Mouse (Mus musculus) spleen, adult 12 weeks (tissue): ENCODE results near the gene Serpina1f.
"Not testable (repeated sequence)": the region's sequence is repeated elsewhere in the genome, so short reads cannot be mapped to it uniquely, and the experiment has no call there.

Experiments
- DNase-seq: peaks from one replicate; pipeline ENCODE4 v3.0.0; 2022; ENCODE audit warnings: low spot score

Serpina1f gene

DNA sequence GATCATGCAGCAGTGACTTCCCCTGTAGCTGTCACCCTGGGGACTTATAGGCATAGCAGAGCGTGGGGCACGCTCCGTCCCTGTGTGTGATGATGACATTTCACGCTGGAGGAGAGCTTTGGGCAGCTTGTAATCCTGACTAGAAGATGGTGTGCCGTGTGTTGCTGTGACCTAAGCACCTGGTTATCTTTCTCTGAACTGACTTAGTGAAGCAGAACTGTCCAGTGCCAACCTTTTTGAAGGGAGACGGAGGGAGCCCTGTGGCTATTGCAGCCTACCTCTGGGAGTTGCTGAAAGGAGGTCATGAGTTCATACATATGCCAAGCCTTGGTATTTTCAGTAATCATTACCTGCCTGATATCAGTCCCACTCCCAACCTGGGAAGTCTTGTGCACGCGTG is at the start of gene Serpina1f:
Gene Serpina1f, minus strand, starts transcription at position 101 of the 400 bp plus-strand sequence.
- no peak for DNase-seq

DNA sequence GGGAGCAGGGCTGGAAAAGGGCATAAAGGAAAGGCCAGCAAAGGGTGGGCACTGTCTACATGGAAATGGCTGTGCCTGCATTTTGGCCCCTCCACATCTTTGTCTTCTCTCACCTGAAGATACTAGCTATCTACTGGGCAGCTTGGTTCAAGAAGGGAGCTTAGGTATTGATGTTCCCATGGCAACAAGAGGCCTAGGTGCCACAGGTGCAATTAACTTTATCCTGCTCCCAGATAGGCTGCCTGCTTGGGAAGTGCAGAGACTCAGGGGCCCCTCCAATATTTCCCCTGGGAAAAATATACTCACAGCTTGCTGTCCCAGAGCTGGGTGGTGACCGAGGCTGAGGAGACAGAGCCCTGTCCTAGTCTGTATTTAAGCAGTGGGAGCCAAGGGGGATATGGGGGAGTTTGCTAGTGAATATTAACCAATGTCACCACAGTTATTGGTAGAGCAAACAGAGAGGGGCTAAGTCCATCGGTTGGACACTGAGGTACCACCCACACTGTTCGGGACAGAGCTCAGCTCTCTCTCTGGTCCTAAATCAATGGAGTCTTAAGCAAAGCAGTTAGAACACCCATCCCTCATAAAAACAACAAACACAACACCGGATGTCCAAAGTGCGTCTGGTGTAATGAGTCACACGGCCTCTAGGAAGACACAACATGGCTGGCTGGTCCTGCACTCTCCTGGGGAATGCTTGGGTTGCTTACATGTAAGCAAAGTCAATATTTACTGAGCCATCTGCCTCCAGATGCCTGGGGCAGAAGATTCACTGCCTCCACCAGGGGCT is 42.7 kb upstream of the Serpina1f start:
- DNase-seq = not testable (repeated sequence)

DNA sequence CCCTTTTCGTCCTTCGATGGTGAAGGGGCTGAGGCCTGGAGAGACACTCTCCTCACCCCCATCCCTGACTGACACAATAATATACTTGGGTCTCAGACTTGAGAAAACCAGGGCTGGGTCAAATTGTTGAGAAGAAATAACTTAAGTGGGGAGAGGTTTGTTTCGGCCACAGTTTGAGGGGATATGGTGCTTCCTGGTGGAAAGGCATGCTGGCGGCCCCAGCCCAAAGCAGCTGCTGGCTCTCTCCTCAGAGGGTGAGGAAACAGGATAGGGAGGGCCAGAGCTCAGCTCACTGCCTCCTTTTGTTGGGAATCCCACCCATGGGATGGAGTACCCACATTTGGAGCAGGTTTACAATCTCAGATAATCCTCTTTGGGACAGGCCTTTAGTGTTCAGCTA is 40.2 kb upstream of the Serpina1f start:
- not testable (repeated sequence) for DNase-seq

DNA sequence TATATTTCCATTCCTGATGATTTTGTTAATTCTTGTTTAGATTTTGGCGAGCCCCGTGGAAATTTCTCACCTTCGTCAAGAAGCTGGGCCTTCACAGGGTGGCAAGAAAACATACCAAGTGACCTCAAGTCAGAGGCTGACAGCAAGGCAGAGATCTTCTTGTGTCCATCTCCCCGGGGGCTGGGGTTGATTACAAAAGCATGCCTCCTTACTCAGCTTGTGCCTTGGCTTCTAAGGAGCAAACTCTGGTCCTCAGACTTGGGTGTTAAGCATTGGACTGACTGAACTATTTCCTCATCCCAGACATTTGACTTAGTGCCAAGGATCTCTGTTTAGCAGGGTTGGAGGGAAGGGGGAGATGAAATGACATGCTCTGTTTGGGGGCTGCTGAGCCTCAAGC is 39.8 kb upstream of the Serpina1f start:
- DNase-seq = not testable (repeated sequence)

DNA sequence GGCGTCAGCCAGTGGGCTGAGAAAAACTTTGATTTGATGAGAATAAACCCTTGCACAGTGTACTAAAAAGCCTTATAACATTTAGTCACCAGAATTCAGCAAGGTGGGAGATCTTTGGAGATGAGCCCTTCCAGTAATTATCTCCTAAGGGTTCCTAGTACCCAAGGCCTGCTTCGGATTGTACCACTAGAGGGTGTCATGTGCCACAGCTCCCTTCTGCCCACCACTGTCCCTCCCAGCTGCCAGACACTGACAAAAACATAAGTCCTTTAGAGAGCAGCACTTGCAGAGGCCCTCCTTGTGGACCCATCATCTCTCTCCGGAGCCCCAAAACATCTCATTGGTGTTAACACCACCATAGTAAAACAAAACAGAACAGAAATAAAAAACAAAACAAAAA is 16.2 kb upstream of the Serpina1f start:
- no peak for DNase-seq

DNA sequence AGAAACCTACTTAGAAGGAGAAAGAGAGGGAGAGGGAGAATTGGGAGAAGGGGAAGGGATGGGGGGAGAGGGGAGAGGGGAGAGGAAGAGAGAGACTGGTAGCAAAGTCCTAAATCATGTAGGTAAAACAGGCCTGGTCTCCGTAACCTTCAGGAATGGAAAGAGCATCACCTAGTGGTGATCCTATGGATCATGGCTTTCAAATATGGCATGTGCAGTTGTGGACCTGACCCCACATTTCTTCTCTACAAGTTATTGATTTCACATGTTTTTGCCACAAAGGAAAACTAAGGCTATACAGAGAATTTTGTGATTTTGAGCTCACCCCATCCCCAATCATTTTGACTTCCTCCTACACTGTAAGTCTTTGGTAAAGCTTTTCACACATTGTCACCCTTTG is 15.1 kb upstream of the Serpina1f start:
- no peak for DNase-seq

DNA sequence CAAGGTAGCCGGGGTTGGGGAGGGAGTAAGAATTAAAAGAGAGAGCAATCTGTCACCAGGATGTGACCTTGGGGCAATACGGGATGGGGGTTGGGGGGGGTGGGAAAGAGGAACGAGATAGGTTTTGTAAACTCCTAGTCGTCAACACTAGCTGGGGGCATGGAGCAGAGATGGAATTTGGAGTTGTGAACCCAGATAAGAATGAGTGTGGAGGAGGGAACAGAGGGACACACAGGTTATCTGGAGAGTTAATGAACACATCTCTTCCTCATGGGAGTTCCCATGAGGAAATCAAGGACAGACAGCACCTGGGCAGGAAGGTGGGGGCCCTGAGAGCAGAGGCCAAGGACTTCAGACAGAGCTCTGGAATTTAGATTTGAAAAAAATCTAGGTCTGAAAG is 10.8 kb upstream of the Serpina1f start:
- no peak for DNase-seq

DNA sequence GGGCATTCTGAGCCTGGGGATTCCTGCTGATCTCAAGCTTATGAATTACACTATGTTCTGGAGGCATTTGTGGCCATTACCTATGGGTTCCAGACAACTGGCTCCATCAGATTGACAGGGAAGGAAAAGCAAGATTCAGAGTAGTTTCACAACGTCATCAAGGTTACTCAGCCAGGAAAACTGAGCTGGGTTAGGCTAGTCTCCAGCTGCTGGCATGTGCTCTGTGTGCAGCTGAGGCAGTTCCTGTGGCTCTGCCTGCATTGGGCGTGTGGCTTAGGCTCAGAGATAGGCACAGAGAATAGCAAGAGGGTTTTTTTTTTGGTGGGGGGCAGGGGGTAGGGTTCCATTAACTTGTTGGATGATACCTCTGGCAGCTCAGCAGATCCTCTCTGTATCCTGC is 10.2 kb upstream of the Serpina1f start:
- DNase-seq = no peak

DNA sequence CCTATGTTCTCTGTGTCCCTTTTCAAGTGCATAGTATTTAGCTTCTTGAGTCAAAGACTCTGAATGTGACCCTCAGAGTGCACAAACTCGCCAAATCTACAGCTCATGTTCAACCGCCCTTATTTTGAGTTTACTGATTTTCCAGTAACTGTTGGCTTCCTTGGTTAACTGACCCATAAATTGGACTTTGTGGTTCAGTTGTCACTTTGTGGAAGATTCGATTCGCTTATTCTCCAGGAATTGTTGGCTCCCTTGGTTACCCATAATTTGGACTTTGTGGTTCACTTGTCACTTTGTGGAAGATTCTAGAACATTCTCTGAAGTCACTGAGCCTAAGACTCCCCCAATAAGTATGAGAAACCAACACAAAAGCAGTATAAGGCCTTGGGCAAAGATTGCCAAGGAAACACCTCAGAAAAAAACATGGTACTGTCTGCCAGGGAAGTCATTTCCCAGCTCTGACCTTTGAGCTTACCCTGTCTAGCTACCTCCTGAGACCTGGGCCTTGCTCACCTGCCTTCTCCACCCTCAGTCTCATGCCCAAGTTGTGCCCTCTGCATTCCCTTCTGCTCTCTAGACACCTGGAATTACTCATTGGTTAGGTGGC is 4.9 kb upstream of the Serpina1f start:
- DNase-seq = no peak

DNA sequence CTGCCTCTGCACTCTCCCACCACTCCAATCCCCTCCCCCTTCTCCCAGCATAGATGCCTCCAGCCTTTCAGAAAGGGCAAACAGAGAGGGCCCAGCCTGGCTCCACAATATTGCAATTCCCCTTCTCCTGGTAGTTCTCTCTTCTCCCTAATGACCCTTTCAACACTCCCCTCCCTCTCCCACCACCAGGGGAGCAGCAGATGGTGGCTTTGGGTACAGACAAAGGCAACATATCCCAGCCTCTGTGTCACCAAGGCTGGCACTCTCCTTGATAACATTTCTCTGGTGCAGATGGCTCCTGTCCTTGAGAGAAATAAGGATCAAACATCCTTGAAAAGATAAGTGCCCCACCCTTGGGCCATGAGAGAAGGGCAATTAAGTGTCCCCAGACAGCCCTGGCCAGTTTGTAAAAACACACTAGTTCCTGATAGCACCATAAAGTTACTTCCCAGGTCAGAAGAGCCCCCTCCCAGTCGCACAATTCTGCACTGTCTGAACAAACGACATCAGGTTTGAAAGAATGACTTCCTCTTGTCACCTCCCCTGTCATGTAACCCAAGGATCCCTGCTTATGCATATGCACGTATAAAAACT is 7.0 kb downstream of the Serpina1f start:
- DNase-seq = no peak

DNA sequence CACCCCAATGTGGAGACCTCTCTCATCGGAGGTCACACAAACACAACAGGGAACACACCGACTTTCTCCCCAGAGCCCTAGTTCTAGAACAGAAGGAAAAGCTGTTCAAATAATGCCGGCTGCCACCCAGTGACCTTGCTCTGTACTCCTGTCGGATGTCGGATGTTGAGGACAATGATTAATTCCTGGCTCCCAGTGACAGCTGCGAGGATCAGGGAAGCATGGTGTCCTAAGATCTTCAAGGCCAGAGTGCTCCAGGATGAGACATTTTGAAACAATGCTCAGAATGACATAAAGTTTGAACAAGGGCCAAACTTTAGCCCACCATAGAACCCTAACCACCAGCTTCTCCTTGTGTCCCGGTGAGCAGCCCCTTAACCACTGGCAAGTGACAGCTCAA is 8.3 kb downstream of the Serpina1f start:
- no peak for DNase-seq

DNA sequence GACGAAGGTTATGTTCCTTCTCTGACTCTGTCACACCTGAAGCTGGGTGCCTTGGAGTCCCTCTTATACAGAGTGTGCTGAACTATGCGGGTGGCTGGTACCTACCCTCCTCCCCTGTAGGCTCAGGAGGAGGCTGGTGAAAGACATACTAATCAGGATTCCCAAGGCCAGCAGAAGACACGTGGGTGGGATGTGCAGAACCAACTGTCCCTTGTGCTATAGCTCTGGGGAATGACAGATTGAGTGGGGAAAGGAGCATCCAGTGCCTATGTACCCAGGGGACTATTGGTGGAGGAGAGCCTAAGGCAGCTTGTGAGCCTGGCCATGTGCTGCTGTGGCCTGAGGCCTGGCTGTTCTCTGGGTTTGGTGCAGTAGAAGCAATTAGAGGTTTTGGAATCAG is 9.3 kb downstream of the Serpina1f start:
- DNase-seq = no peak

DNA sequence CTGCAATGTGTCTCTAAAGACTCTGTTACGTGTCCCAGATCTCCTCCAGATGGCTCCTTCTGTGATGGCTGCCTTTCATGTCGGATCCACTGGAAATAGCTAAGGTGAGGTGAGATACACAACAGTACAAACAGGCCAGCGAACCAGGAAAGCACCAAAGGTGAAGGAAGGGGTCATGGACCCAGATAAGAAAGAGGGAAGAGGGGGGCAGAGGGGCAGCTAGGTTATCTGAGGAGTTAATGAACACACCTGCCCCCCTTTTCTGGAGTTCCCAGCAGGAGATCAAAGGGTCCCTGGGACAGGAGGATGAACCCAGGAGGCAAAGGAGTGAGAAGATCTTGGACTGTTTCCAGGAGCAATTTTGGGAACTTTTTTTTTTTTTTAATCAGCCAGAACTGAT is 9.9 kb downstream of the Serpina1f start:
- no peak for DNase-seq

DNA sequence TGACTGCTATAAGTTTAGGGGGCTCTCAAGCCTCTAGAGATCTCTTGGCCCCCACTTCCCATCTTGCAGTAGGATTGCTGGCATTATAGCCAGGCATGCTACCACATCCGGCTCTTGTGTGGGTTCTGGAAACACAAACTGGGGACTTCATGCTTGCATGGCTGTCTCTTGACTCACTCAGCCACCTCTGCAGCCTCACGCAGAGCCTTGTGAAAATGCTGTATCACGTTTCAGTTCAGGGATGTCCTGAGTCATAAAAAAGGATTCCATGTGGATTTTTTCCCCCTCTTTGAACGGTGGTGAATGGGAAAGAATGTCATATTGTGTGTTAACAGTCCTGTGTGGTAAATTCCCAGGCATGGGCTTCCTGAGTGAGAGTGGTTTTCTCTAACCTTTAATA is 11.6 kb downstream of the Serpina1f start:
- no peak for DNase-seq

DNA sequence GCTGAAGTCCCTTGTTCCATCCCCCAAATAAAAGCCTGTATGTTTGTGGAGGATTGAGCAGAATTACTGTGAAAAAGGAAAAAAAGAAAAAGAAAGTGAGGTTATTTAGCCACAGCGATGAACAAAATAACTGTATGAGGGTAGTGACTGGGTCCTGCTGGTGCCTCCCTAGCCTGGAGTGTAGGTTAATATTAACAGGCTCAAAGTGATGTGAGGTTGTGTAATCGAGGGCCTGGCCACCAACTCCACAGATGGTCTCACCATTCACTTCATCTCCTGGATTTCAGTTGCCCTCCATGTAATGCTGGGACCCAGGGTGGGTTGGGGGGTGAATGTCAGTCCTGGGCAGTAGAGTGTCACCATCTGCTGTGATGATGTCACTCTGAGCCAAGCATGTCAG is 13.6 kb downstream of the Serpina1f start:
- no peak for DNase-seq

DNA sequence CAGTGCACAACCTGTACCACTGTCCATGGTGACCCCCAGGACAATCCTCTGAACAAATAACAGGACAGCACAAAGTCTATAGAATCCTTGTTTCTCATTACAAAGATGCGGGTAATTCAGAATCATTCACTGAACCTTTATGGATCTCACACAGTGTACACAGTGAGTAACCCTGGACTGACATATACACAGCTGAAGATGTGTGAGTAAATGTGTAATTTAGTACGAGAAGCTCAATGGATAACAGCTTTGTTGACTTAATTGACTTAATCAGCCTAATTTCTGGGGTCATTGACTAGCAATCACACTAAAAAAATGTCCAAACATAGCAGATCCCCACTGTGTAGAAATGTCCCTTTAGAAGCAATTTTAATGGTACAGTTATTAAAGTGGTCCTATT is 14.2 kb downstream of the Serpina1f start:
- DNase-seq = no peak

DNA sequence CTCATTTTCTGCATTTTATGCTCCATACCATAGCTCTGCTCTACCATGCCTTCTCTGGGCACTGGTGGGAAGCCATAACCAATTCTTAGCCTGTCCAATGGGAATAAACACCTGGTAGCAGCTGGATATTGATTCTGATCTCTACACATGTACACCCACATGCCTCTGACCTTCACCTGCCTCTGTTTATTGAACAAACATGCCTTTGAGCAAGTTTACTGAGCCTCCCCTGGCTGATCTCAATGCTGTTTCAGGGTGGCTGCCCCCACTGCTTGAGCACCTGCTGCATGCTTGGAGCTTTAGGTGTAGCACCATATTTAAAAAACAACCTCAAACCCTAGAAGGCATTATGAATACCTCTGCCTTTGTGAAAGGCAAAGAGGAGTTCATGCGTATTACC is 15.5 kb downstream of the Serpina1f start:
- DNase-seq = not testable (repeated sequence)

DNA sequence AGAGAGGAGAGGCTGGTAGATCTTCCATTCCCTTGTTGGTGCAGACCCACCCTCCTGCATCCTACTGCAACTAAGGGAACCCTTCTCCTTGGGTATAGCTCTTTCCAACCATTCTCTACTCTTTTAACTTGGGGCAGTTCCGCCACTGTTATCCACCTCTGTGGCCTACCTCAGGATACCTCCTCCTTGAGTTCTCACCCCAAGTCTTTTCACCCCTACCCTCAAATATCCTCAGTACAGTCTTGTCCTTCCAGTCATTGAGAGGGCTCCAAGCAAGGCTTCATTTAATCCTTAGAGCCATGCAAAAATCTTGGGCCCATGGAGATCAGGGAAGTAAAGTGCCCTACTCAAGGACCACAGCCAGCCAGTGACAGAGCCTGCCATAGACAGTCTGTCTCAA is 19.3 kb downstream of the Serpina1f start, which contains the start of gene Serpina16:
Gene Serpina16, minus strand, starts transcription at position 101 of the 400 bp plus-strand sequence.
- DNase-seq = no peak

DNA sequence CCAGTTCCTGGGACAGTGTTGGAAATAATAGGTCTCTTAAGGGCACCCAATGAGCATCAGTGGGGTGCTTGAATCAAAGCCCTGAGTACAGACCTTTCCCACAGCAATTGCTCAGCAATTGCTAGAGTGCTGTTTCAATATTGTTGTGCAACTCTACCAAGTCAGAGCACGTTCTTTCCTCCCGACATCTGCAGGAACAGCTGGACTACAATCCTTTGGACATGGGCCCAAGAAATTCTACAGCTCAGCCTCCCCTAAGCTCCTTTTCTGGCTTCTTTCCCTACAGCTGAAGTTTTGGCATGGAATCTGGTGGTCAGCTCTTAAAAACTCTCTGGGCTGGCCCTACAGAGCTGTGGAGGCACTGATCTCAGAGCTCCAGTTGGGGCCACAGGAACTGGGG is 22.1 kb downstream of the Serpina1f start:
- no peak for DNase-seq

DNA sequence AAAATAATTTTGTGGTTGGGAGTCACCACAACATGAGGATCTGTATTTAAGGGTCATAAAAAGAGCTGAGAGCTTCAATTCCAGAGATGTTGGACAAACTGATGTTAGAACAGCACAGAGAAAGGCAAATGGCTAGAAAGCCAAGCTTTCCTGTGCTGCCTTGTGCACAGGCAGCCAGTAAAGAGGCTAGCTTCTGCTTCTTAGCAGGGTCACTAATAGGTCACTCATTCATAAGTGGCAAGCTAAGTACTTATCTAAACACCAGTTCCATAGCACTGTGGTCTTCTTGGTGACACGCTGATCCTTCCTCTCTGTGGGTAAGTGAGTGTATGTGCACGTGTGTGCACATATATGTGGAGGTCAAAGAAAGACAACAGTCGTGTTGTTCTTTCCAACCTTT is 23.8 kb downstream of the Serpina1f start:
- DNase-seq = no peak

DNA sequence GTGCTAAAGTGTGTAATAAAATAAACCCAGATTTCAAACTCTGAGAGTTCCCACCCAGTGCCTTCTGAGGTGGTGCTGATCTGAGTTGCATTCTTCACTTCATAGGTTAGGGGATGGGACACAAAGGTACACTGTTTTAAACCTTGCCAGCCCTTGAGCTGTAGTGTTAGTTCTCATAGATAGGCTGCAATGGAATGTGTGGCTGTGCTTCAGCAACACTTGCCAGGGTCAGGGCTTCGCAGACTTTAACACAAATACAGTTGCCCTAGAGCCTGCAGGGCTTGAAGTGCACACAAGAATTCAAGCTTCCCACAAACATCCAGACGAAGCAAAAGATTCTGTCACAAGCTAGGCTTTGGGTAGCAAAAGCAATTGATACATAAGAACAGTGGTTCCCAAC is 24.4 kb downstream of the Serpina1f start:
- DNase-seq = no peak

DNA sequence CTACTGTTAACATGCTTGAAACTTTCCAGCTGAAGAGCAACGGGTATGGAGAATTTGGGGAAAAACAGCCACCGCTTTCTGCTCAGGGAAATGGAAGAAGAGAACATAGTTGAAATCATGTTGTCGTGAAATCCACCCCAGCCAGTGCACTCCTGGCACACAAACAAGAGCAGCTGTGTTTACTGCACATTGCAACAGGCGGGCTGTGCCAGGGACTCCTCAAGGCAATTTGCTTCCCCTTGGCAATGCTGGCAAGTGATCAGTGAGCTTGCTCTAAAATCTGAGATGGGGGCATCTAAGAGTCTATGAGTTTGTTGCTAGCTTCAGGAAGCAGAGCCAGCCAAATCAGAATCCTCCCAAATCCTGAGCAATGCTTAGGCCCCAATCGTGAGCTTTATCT is 25.0 kb downstream of the Serpina1f start:
- no peak for DNase-seq

DNA sequence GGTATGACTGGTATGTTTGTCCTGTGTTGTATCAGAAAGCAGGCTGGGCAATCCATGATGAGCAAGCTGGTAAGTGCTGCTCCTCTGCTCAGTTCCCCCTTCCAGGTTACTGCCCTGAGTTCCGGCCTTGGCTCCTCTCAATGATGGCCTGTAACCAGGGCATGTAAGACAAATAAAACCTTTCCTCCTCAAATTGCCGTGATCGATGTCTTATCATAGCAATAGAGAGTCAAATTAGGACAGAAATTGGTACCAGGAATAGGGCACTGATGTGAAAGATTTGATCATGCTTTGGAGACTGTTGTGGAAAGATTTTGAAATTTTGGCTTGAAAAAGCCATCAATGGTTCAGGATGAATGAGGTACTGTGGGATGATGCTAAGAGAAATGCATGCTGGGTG is 30.0 kb downstream of the Serpina1f start:
- no peak for DNase-seq
